Mouse (Mus musculus) thymus, adult 2 months (tissue): ENCODE results near the gene Fmo3. TPM values are rescaled to one million over a fixed set of nuclear protein-coding genes. Genes with fewer than 3 reads are reported as not detected.

Experiments
- DNase-seq: peaks from one replicate; pipeline ENCODE4 v3.0.0; 2021
- H3K27ac ChIP-seq: fragments of 200-500 bp; 2 replicates; pipeline ENCODE4 v1.5.1; 2012; ENCODE audit warnings: low read length, control low read depth; ENCODE audit not compliant: control insufficient read depth, insufficient read depth
- H3K27me3 ChIP-seq: fragments of 200-500 bp; 2 replicates; pipeline ENCODE4 v1.6.1; 2012; ENCODE audit warnings: mild to moderate bottlenecking, low read length, moderate library complexity, mixed read lengths; ENCODE audit not compliant: control insufficient read depth, insufficient read depth
- H3K36me3 ChIP-seq: fragments of 200-500 bp; 2 replicates; pipeline ENCODE4 v1.6.1; 2012; ENCODE audit warnings: mild to moderate bottlenecking, low read length, moderate library complexity; ENCODE audit not compliant: control insufficient read depth, insufficient read depth
- H3K4me1 ChIP-seq: fragments of 200-500 bp; replicated peaks from 2 replicates; pipeline ENCODE4 v1.6.1; 2012; ENCODE audit warnings: low read length; ENCODE audit not compliant: control insufficient read depth, insufficient read depth
- H3K4me3 ChIP-seq: fragments of 200-500 bp; 2 replicates; pipeline ENCODE4 v1.5.1; 2012; ENCODE audit warnings: mild to moderate bottlenecking, low read length, control low read depth, moderate library complexity; ENCODE audit not compliant: control insufficient read depth, insufficient read depth
- CTCF ChIP-seq: fragments of 200-500 bp; IDR thresholded peaks from 2 replicates; pipeline ENCODE4 v1.5.1; 2012; ENCODE audit warnings: mild to moderate bottlenecking, control low read depth, low read length, moderate library complexity, borderline replicate concordance; ENCODE audit not compliant: control insufficient read depth, poor library complexity, insufficient read depth; ENCODE audit errors: extremely low read depth
- POLR2A ChIP-seq: fragments of 200-500 bp; IDR thresholded peaks from 2 replicates; pipeline ENCODE4 v1.6.1; 2012; ENCODE audit warnings: mild to moderate bottlenecking, low read length, control low read depth, moderate library complexity; ENCODE audit not compliant: control insufficient read depth, poor library complexity, insufficient read depth; ENCODE audit errors: extremely low read depth
- WGBS: fragments of 180-500 bp; shearing (Covaris S2); methylation state at CpG from one replicate; pipeline ENCODE4 v1.1.7; 2018; 5-methylcytosine and 5-hydroxymethylcytosine counted together
- polyA plus RNA-seq: library from polyadenylated mRNA; depleted of rRNA; stranded (reverse); fragments of >200 nt; gene quantifications from 2 replicates; pipeline ENCODE4 v1.2.3, GENCODE M21; 2012

Gene Fmo3
- polyA plus RNA-seq, 1 experiment = 0.34 TPM

- Histone ChIP-seq H3K27me3 (no peaks in the 10 kb centered on the region), H3K4me3 (no peak overlapping the region), H3K36me3 (no peaks in the 10 kb centered on the region), H3K4me1 (no peaks in the 10 kb centered on the region), H3K27ac (no peak overlapping the region)
- DNase-seq = no peak
- WGBS = 36% methylated on average over 6 of the region's 6 CpGs
- TF ChIP-seq CTCF (no peak), POLR2A (no peak)
Measured at GRCm38 (mm10) chr1:162943700-162944099, 40.6 kb downstream of the Fmo3 start.

- Histone ChIP-seq H3K4me1 (no peaks in the 10 kb centered on the region), H3K27ac (no peak overlapping the region), H3K27me3 (no peaks in the 10 kb centered on the region), H3K36me3 (no peaks in the 10 kb centered on the region), H3K4me3 (no peak overlapping the region)
- DNase-seq = no peak
- 94% methylated on average over 4 of the region's 4 CpGs for WGBS
- TF ChIP-seq POLR2A (no peak), CTCF (no peak)
Measured at GRCm38 (mm10) chr1:162938696-162939351, 45.5 kb downstream of the Fmo3 start.

GRCm38 (mm10) chr1:162937970-162938695 lies 46.2 kb downstream of the Fmo3 start:
- TF ChIP-seq POLR2A (no peak), CTCF (no peak)
- Histone ChIP-seq H3K27ac (no peak overlapping the region), H3K4me1 (no peaks in the 10 kb centered on the region), H3K36me3 (no peaks in the 10 kb centered on the region), H3K4me3 (no peak overlapping the region), H3K27me3 (no peaks in the 10 kb centered on the region)
- DNase-seq = no peak
- WGBS = 82% methylated on average over 5 of the region's 5 CpGs

- Histone ChIP-seq H3K27ac (no peak within 1 kb of the TSS), H3K4me3 (no peak within 1 kb of the TSS), H3K27me3 (no peaks in the 10 kb centered on the region), H3K36me3 (no peaks in the 10 kb centered on the region), H3K4me1 (no peaks in the 10 kb centered on the region)
- no peak for DNase-seq
- no peak for TF ChIP-seq CTCF
- no peak for TF ChIP-seq POLR2A
- whole genome bisulfite sequencing = 88% methylated on average over 6 of the region's 6 CpGs
Measured at GRCm38 (mm10) chr1:162937415-162937814, 46.9 kb downstream of the Fmo3 start, which contains the start of gene Fmo6. Gene Fmo6 (minus strand): TSS chr1:162937515.

GRCm38 (mm10) chr1:162934374-162935012 lies 49.8 kb downstream of the Fmo3 start:
- Histone ChIP-seq H3K27ac (no peak overlapping the region), H3K4me3 (no peak overlapping the region), H3K27me3 (no peaks in the 10 kb centered on the region), H3K4me1 (no peaks in the 10 kb centered on the region; the same call in 1 of the 2 replicates), H3K36me3 (no peaks in the 10 kb centered on the region)
- DNase-seq = no peak
- WGBS = 89% methylated on average over 4 of the region's 4 CpGs
- TF ChIP-seq CTCF = no peak
- TF ChIP-seq POLR2A = no peak

GRCm38 (mm10) chr1:162932386-162932785 lies 51.9 kb downstream of the Fmo3 start:
- Histone ChIP-seq H3K27me3 (no peaks in the 10 kb centered on the region), H3K27ac (no peak overlapping the region), H3K36me3 (no peaks in the 10 kb centered on the region), H3K4me3 (no peak overlapping the region), H3K4me1 (no peaks in the 10 kb centered on the region; the same call in 1 of the 2 replicates)
- WGBS = 97% methylated on average over 4 of the region's 4 CpGs
- DNase-seq = no peak
- TF ChIP-seq POLR2A (no peak), CTCF (no peak)
